Mouse (Mus musculus): ENCODE measurements around the gene Etfa.

Gene Etfa

DNA sequence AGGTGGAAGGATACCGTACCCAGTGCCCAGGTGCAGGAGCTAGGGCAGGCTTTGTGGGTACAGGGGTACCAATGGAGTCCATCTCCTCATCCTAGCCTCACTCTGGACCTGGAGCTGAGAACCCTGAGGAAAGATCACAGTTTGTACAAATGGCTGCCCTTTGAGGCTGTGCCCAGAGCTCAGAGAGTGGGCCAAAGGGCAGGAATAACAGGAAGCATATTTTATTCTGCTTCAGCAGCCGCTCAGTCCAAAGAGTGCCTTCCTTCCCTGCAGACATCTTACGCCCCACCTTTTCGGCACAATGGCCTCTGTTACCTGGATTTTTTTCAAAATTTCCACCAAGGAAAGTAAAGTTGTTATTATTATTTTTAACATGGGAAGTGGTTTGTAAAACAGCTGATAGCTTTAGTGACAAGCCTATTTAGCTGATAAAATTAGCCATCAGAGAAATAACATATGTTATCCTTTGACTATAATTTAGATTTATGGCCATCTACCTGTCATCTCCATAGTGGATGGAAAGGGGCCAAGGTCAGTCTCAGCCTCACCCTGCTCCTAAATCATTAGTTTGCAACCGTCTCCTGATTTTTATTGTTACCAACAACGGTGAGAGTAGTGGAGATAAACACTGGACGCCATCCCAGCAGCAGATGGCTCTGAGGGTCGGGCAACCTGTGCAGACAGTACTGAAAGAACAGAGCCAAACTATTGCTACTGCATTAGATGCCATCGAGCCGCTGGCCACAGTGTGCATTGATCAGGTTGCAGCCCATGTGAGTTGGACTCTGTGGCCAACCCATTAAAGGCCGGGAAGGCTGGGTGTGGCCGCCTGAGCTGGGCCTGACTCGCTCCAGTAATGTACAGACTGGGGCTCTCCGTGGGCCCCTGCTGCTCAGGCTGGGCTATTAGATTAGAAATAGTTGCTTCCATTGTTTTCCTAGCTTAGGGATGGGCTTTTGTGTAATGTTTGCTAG is 88.3 kb downstream of the Etfa start:
- DNase-seq (ENCODE audit: low spot score): no peak

GRCm38 (mm10) chr9:55421786-55422185 is 90.3 kb downstream of the Etfa start:
- no peak for DNase-seq (ENCODE audit: low spot score)

DNA sequence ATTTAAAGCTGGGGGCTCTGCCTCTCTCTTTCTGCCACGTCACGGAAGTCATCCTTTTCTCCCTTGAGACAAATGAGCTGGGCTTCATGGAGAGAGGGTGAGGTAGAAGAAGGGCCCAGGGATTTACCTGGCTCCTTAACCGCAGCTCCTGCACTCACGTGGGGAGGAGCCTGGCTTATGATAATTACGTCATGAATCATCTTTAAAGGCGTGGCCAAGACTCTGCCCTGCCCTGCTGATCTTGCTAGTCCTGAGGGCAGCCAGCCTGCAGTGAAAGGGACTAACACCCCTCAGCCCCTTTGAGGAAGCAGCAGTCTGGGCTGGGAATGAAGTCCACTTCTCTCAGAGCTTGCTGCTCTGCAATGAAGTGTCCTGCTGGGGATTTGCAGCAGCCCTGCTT is 100.9 kb downstream of the Etfa start:
- DNase-seq (ENCODE audit: low spot score): no peak

GRCm38 (mm10) chr9:55410430-55410829 is 101.6 kb downstream of the Etfa start:
- no peak for DNase-seq (ENCODE audit: low spot score)

DNA sequence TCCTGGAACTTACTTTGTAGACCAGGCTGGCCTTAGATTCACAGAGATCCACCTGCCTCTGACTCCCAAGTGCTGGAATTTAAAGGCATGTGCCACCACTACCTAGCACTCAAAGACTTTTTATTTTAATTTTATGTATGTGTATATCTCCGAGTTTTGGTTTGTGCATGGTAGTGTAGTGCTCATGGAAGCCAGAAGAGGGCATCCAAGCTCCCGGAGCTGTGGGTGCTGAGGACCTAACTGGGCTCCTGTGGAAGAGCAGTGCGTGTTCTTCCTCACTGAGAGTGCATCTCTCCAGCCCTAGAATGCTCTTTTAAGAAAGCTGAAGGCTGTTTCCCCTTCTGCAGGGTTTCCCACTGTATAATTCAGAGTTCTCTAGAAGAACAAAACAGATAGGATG is 102.2 kb downstream of the Etfa start:
- DNase-seq (ENCODE audit: low spot score): no peak

DNA sequence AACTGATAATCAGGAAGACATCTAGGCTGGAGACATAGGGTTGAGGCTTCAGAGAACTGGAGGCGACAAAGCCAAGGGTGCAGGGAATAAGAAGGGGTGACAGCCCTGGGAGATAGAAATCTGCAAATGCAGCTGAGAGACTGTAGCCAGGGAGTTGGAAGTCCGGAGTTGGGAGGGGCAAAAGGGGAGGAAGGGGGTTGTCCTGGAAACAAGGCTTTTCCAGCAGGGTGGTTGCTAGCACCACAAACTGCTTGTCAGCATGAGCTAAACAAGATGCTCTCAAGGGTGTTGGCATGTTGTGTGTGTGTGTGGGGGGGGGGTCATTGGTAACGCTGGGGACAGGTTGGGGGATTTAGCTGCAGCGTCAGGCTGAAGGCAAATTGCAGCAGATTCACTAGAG is 103.2 kb downstream of the Etfa start:
- DNase-seq (ENCODE audit: low spot score): no peak

DNA sequence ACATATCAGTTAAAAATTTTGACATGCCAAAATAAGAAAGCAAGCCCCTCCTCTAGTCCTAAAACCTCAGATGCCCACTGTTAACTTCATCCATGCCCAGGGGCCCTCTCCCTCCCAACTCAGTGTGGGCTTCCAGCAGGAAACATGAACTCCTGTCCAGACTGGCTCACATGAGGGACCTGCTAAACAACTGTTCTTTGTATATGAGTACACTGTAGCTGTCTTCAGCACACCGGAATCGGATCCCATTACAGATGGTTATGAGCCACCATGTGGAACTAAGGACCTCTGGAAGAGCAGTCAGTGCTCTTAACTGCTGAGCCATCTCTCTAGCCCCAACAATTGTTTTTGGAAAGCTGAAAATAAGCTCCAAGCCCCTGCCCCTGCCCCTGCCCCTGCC is 105.3 kb downstream of the Etfa start:
- no peak for DNase-seq (ENCODE audit: low spot score)

DNA sequence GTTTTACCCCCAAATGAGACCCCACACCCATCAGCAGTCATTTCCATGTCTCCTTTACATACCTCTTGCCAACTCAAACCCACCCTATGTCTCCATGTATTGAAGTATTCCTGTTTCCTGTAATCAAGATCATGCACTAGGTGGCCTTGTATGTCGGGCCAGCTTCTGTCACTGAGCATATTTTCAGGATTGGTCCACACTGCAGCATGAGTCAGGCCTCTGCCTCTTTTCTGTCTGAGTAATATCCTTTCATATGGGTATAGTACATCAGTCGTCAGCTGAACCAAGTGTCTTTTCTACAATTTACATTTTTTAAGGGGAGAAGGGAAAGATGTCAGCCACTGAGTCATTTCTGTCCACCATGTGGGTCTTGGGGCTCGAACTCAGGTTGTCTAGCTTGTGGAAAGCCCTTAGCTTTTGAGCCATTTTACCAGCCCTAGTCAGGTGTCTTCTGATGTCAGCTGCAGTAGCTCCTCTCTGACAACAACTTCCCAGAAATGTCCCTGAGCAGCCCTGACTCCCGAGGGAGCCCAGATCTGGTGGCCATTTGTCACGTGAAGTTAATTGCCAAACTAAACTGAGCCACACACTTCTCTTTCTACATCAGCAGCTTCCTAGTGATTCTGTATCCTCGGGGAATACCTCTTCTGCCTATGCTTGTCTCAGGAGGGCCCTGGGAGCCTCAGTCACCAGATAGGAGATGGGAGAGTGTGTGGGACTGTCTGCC is 106.9 kb downstream of the Etfa start:
- DNase-seq (ENCODE audit: low spot score): no peak

Data from urinary bladder, postnatal 10 days (tissue).